Mouse (Mus musculus): ENCODE data around the gene Pik3r2. TPM values are rescaled to one million over a fixed set of nuclear protein-coding genes. Genes with fewer than 3 reads are reported as not detected.

Gene Pik3r2
- polyA plus RNA-seq, 1 experiment, result 51.5 TPM

DNA sequence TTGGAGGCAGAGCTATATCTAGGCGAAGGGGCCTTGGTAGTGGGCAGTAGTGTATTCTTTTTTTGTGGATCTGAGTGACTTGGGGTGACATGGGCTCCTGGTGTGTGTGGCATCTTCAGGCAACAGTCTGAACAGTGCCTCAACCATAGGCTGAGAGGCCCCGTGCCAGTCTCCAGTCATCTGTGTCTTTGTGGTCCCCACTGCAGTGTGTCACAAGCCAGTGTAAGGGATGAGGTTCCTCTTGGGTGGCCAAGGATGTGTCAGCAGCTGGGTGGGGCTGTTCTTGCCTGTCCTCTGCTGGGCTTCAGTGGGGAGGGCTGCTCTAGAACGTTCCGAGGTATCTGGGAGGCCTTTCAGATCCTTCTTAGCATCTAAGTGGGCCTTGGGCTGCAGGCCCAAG lies 45.6 kb downstream of the Pik3r2 start:
- H3K4me1 ChIP-seq, result peaks cover 21% of the 10 kb centered on the region
- H3K9me3 ChIP-seq, result no peaks in the 10 kb centered on the region
- H3K4me3 ChIP-seq (replicated peaks), result no peak overlapping the region
- TF ChIP-seq GATA1 (IDR thresholded peaks at IDR 0.05; ENCODE audit: borderline replicate concordance, low read length), result no peak
- H3K36me3 ChIP-seq (replicated peaks; ENCODE audit: low read length), result no peaks in the 10 kb centered on the region
- peaks cover 70% of the 10 kb centered on the region for H3K27me3 ChIP-seq (replicated peaks)

DNA sequence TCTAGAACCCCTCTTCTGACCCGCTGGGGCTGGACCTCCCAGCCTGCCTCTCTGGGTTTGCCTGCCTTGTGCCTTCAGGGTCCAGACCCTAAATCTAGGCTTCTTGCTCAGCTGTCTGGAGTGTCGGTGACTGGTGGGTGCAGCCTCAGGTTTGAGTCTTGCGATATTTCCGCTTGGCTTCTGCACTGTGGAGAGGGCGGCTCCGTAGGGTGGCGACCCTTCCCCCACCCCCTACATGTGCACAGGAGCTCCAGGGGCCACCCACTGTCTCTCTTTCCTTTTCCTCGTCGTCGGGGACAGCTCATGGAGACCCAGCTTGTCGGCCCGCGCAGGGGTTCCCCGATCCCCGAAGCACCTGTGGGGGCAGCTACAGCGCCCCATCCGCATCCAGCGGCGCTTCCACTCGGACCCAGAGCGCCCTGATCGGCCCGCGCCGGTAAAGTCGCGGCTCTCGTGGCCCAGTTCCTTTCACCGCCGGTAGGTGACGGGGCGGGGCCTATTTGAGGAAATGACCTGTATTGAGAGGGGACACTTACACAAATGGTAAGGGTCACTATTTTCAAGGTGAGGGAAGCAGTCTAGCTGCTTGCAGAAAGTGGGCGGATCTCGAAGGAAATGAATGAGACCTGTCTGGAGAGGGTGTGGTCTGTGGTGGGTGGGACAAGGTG lies 46.6 kb downstream of the Pik3r2 start:
- H3K36me3 ChIP-seq (replicated peaks; ENCODE audit: low read length), result no peaks in the 10 kb centered on the region
- H3K27me3 ChIP-seq (replicated peaks), result peaks cover 71% of the 10 kb centered on the region
- peak overlapping the region; percentile 88 for H3K4me3 ChIP-seq (replicated peaks)
- no peak for TF ChIP-seq GATA1 (IDR thresholded peaks at IDR 0.05; ENCODE audit: borderline replicate concordance, low read length)
- TF ChIP-seq FLI1 (IDR thresholded peaks at IDR 0.05; ENCODE audit: low read length), result no peak
- peaks cover 21% of the 10 kb centered on the region for H3K4me1 ChIP-seq
- no peaks in the 10 kb centered on the region for H3K9me3 ChIP-seq

DNA sequence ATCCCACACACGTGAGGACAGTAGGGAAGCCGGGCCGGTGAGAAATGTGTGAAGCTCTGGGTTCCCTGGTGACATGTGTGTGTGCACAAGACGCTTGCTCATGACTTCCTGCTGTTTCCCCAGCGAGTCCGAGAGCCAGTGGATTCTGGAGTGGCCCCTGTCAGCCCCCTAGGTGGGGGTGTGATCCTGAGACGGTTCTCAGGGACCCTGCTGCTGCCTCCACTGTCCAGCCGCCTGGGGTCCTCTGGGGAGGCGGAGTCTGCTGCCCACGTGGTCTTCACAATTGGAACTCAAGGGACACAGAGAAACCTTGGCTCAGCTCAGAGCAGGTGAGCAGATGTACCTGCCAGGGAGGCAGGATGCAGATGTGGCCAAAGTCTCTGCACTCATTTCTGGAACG lies 49.8 kb downstream of the Pik3r2 start:
- Histone ChIP-seq H3K4me3 (replicated peaks) (no peak overlapping the region), H3K9me3 (no peaks in the 10 kb centered on the region), H3K36me3 (replicated peaks; ENCODE audit: low read length) (no peaks in the 10 kb centered on the region), H3K4me1 (peaks cover 21% of the 10 kb centered on the region), H3K27me3 (replicated peaks) (peaks cover 62% of the 10 kb centered on the region)
- TF ChIP-seq FLI1 (IDR thresholded peaks at IDR 0.05; ENCODE audit: low read length), result no peak
- TF ChIP-seq GATA1 (IDR thresholded peaks at IDR 0.05; ENCODE audit: borderline replicate concordance, low read length), result no peak

DNA sequence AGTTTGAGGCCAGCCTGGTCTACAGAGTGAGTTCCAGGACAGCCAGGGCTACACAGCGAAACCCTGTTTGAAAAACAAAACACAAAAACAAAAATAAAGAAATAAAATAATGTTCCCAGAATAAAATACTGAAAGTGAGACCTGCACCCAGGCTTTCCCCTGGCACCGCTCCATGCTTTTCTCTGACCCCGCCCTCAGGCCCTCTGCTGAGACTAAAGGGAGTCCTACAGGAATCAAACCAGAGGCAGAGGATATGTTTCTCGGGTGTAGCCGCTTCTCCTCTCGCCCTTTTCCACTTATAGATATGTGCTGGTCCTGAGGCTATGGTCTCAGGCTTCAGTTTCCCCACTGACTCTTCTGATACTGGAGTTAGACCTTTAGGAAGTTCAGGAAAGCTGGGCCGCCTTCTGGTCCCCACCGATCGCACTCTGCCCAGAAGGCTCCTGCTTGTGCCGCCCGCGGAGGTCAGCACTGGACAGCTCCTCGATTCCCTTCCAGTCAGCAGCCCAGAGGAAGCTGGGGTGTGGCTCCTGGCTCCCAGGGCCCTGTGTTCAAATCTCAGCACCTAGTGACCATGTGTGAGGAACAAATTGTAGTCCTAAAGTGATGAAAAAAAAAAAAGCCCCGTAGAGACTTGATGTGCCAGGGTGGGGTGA lies 50.6 kb downstream of the Pik3r2 start:
- Histone ChIP-seq H3K4me3 (replicated peaks) (no peak overlapping the region), H3K36me3 (replicated peaks; ENCODE audit: low read length) (no peaks in the 10 kb centered on the region), H3K4me1 (peaks cover 21% of the 10 kb centered on the region), H3K9me3 (no peaks in the 10 kb centered on the region), H3K27me3 (replicated peaks) (peaks cover 54% of the 10 kb centered on the region)
- TF ChIP-seq FLI1 (IDR thresholded peaks at IDR 0.05; ENCODE audit: low read length) (no peak), GATA1 (IDR thresholded peaks at IDR 0.05; ENCODE audit: borderline replicate concordance, low read length) (no peak)

DNA sequence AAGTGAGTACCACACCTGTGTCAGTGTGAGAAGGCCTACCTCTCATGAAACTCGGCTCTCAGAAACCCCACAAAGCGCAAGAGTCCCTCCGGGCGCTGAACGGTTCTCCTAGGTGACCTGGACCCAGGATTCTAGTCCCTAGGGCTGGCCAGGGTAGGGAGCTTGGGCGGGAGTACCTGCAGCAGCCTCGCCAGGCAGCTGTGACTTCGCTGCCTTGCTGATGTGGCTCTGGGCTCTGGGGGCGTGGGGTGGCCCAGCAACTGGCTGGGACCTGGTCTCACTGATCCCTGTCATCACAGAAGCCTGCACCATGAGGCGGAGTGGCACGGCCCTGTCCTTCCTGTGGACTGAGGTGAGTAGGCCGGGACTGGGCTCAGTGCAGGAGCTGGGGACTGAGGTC lies 52.3 kb downstream of the Pik3r2 start:
- Histone ChIP-seq H3K9me3 (no peaks in the 10 kb centered on the region), H3K36me3 (replicated peaks; ENCODE audit: low read length) (no peaks in the 10 kb centered on the region), H3K4me1 (peaks cover 19% of the 10 kb centered on the region), H3K4me3 (replicated peaks) (no peak overlapping the region), H3K27me3 (replicated peaks) (peaks cover 39% of the 10 kb centered on the region)
- TF ChIP-seq FLI1 (IDR thresholded peaks at IDR 0.05; ENCODE audit: low read length) (no peak), GATA1 (IDR thresholded peaks at IDR 0.05; ENCODE audit: borderline replicate concordance, low read length) (no peak)

DNA sequence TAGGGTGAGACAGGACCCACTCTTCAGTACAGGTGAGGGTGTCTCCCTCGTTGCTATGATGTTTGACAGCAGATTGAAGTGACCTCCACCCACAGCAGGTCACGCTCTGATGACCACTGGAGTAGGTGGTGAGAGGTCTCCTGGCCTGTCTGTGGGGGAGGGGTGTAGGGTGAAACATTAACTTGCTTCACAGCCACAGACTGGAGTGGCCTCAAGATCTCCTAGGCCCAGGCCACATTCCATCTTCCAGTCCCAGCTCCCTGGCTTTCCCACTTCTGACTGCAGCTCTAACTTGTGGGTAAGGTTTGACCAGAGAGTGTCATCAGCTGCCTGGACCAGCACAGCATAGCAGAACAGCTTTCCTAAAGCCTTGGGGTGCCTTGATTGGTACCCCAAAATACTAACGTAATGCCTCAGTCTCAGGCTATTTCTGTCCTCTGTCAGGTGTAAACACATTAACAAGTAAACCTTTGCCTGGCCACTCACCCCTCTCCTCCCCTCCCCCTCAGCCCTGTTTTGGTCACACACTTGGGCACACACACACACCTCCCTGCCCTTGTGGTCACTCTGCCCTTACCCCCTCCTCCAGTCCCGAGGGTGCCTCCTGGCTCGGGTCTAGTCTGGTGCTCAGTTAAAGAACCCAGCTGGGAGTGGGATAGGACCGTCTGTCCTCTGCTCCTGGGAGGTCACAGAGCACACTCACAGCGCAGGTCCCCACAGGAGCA lies 52.9 kb downstream of the Pik3r2 start, which contains the start of gene Pde4c:
Gene Pde4c, plus strand, starts transcription at position 235 of the 725 bp plus-strand sequence.
- no peak for TF ChIP-seq GATA1 (IDR thresholded peaks at IDR 0.05; ENCODE audit: borderline replicate concordance, low read length)
- no peak for TF ChIP-seq FLI1 (IDR thresholded peaks at IDR 0.05; ENCODE audit: low read length)
- Histone ChIP-seq H3K36me3 (replicated peaks; ENCODE audit: low read length) (no peaks in the 10 kb centered on the region), H3K4me3 (replicated peaks) (no peak within 1 kb of the TSS), H3K9me3 (no peaks in the 10 kb centered on the region), H3K27me3 (replicated peaks) (peaks cover 34% of the 10 kb centered on the region), H3K4me1 (peaks cover 20% of the 10 kb centered on the region)

GRCm38 (mm10) chr8:70721601-70722000 lies 54.9 kb downstream of the Pik3r2 start:
- H3K9me3 ChIP-seq, result no peaks in the 10 kb centered on the region
- H3K4me1 ChIP-seq, result peaks cover 25% of the 10 kb centered on the region
- H3K27me3 ChIP-seq (replicated peaks), result peaks cover 24% of the 10 kb centered on the region
- TF ChIP-seq FLI1 (IDR thresholded peaks at IDR 0.05; ENCODE audit: low read length) (no peak), GATA1 (IDR thresholded peaks at IDR 0.05; ENCODE audit: borderline replicate concordance, low read length) (no peak)
- no peak overlapping the region for H3K4me3 ChIP-seq (replicated peaks)
- no peaks in the 10 kb centered on the region for H3K36me3 ChIP-seq (replicated peaks; ENCODE audit: low read length)

DNA sequence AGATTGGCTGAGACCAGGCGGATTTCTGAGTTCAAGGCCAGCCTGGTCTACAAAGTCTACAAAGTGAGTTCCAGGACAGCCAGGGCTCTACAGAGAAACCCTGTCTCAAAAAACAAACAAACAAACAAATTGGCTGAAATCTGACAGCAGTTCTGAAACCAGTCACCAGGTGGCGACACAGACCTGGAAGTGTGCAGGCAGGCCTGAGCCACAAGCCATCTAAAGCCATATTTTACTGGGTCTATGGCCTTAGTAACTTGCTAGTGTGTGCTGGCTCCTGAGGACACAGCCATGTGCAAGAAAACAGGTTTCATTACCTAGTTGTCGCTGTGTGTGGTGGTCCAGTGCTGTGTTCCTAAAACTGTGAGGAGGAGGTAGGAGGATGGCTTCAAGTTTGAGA lies 55.8 kb downstream of the Pik3r2 start:
- H3K36me3 ChIP-seq (replicated peaks; ENCODE audit: low read length), result no peaks in the 10 kb centered on the region
- TF ChIP-seq GATA1 (IDR thresholded peaks at IDR 0.05; ENCODE audit: borderline replicate concordance, low read length) (no peak), FLI1 (IDR thresholded peaks at IDR 0.05; ENCODE audit: low read length) (no peak)
- H3K4me3 ChIP-seq (replicated peaks), result no peak overlapping the region
- peaks cover 26% of the 10 kb centered on the region for H3K27me3 ChIP-seq (replicated peaks)
- no peaks in the 10 kb centered on the region for H3K9me3 ChIP-seq
- H3K4me1 ChIP-seq, result peaks cover 24% of the 10 kb centered on the region

GRCm38 (mm10) chr8:70719796-70720270 lies 56.7 kb downstream of the Pik3r2 start:
- no peaks in the 10 kb centered on the region for H3K36me3 ChIP-seq (replicated peaks; ENCODE audit: low read length)
- H3K27me3 ChIP-seq (replicated peaks), result peaks cover 32% of the 10 kb centered on the region
- peaks cover 29% of the 10 kb centered on the region for H3K4me1 ChIP-seq
- H3K9me3 ChIP-seq, result no peaks in the 10 kb centered on the region
- TF ChIP-seq FLI1 (IDR thresholded peaks at IDR 0.05; ENCODE audit: low read length), result no peak
- TF ChIP-seq GATA1 (IDR thresholded peaks at IDR 0.05; ENCODE audit: borderline replicate concordance, low read length), result no peak
- H3K4me3 ChIP-seq (replicated peaks), result no peak overlapping the region

DNA sequence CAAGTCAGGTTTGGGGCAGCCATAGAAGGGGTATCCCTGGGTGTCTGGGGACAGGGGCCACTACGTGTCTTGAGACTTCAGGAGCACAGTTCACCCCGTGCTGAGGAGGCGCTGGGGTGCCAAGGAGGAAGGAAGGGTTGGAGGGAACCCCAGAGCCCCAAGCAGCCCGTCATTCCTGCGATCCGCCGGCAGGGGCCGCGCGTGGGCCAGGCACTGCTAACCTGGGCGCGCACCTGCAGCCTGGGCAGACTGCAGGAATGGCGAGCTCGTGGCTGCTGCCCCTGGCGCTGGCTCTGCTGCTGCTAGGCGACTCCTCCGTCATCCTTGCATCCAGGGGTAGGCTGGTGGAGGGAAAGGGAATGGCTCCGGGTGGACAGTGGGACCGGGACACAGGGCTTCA lies 58.2 kb downstream of the Pik3r2 start, which contains the start of gene Gm3336:
Gene Gm3336, plus strand, starts transcription at position 247 of the 400 bp plus-strand sequence.
- H3K4me1 ChIP-seq, result peaks cover 34% of the 10 kb centered on the region
- no peaks in the 10 kb centered on the region for H3K36me3 ChIP-seq (replicated peaks; ENCODE audit: low read length)
- H3K4me3 ChIP-seq (replicated peaks), result peak within 1 kb of the TSS; percentile 89
- H3K9me3 ChIP-seq, result no peaks in the 10 kb centered on the region
- TF ChIP-seq GATA1 (IDR thresholded peaks at IDR 0.05; ENCODE audit: borderline replicate concordance, low read length) (no peak), FLI1 (IDR thresholded peaks at IDR 0.05; ENCODE audit: low read length) (no peak)
- peaks cover 39% of the 10 kb centered on the region for H3K27me3 ChIP-seq (replicated peaks)

Other genes with a start within 250 kb of the Pik3r2 start
- gene Fkbp8, start 249.0 kb downstream of the Pik3r2 start, polyA plus RNA-seq (2012; ENCODE audit: insufficient read depth, low replicate concordance), result 3,667 and 5,102 TPM in 2 replicates
- 33.5 and 40.2 TPM in 2 replicates for gene Kxd1, start 248.8 kb downstream of the Pik3r2 start, polyA plus RNA-seq (2012; ENCODE audit: insufficient read depth, low replicate concordance)
- gene Ell, start 237.3 kb downstream of the Pik3r2 start, polyA plus RNA-seq (2012; ENCODE audit: insufficient read depth, low replicate concordance), result 58.8 and 65.3 TPM in 2 replicates
- 165 and 201 TPM in 2 replicates for gene Isyna1, start 182.3 kb downstream of the Pik3r2 start, polyA plus RNA-seq (2012; ENCODE audit: insufficient read depth, low replicate concordance)
- gene Ssbp4, start 167.8 kb downstream of the Pik3r2 start, polyA plus RNA-seq (2012; ENCODE audit: insufficient read depth, low replicate concordance), result 1,561 and 3,509 TPM in 2 replicates
- gene Lrrc25, start 160.6 kb downstream of the Pik3r2 start, polyA plus RNA-seq (2012; ENCODE audit: insufficient read depth, low replicate concordance), result 19.0 and 34.7 TPM in 2 replicates
- gene Gdf15, start 144.3 kb downstream of the Pik3r2 start, polyA plus RNA-seq (2012; ENCODE audit: insufficient read depth, low replicate concordance), result 2.5 and 4.5 TPM in 2 replicates
- gene Pgpep1, start 116.3 kb downstream of the Pik3r2 start, polyA plus RNA-seq (2012; ENCODE audit: insufficient read depth, low replicate concordance), result 10.2 and 10.5 TPM in 2 replicates
- 103 and 569 TPM in 2 replicates for gene Lsm4, start 103.5 kb downstream of the Pik3r2 start, polyA plus RNA-seq (2012; ENCODE audit: insufficient read depth, low replicate concordance)
- gene Jund, start 77.8 kb downstream of the Pik3r2 start, polyA plus RNA-seq (2012; ENCODE audit: insufficient read depth, low replicate concordance), result 972 and 2,520 TPM in 2 replicates
- gene Iqcn, start 73.3 kb downstream of the Pik3r2 start, polyA plus RNA-seq (2012; ENCODE audit: insufficient read depth, low replicate concordance), result not detected in 2 replicates
- 0.26 TPM in 1 of 2 replicates, not detected in the other for gene Gm3336, start 58.2 kb downstream of the Pik3r2 start, polyA plus RNA-seq (2012; ENCODE audit: insufficient read depth, low replicate concordance)
- 0.03 TPM in 1 of 2 replicates, not detected in the other for gene Pde4c, start 53.0 kb downstream of the Pik3r2 start, polyA plus RNA-seq (2012; ENCODE audit: insufficient read depth, low replicate concordance)
- 7.8 and 38.4 TPM in 2 replicates for gene Rab3a, start 22.0 kb downstream of the Pik3r2 start, polyA plus RNA-seq (2012; ENCODE audit: insufficient read depth, low replicate concordance)
- gene Mpv17l2, start 15.8 kb downstream of the Pik3r2 start, polyA plus RNA-seq (2012; ENCODE audit: insufficient read depth, low replicate concordance), result 99.7 and 186 TPM in 2 replicates
- gene Mast3, start 28.3 kb upstream of the Pik3r2 start, polyA plus RNA-seq (2012; ENCODE audit: insufficient read depth, low replicate concordance), result 370 and 778 TPM in 2 replicates
- 10.8 and 11.1 TPM in 2 replicates for gene Il12rb1, start 31.7 kb upstream of the Pik3r2 start, polyA plus RNA-seq (2012; ENCODE audit: insufficient read depth, low replicate concordance)
- gene Arrdc2, start 63.0 kb upstream of the Pik3r2 start, polyA plus RNA-seq (2012; ENCODE audit: insufficient read depth, low replicate concordance), result 30.6 and 35.6 TPM in 2 replicates
- 3.4 and 11.8 TPM in 2 replicates for gene Kcnn1, start 86.5 kb upstream of the Pik3r2 start, polyA plus RNA-seq (2012; ENCODE audit: insufficient read depth, low replicate concordance)
- gene Ccdc124, start 97.2 kb upstream of the Pik3r2 start, polyA plus RNA-seq (2012; ENCODE audit: insufficient read depth, low replicate concordance), result 92.6 and 282 TPM in 2 replicates
- 0.13 and 1.5 TPM in 2 replicates for gene Slc5a5, start 116.0 kb upstream of the Pik3r2 start, polyA plus RNA-seq (2012; ENCODE audit: insufficient read depth, low replicate concordance)
- gene Rpl18a, start 120.7 kb upstream of the Pik3r2 start, polyA plus RNA-seq (2012; ENCODE audit: insufficient read depth, low replicate concordance), result 4,812 and 7,707 TPM in 2 replicates
- 69.6 and 104 TPM in 2 replicates for gene Map1s, start 129.2 kb upstream of the Pik3r2 start, polyA plus RNA-seq (2012; ENCODE audit: insufficient read depth, low replicate concordance)